18 mouse cellular contexts compared by ENCODE assay signal in genomic region chr2:102948481-102948857, GRCm38 (mm10). TPM values are rescaled to one million over a fixed set of nuclear protein-coding genes. Genes with fewer than 3 reads are reported as not detected.
A peak's percentile ranks its signal among the peaks of the same experiment; 100 is the strongest.
DNase-seq lines count a peak whose midpoint lies in the region; ATAC-seq lines count a peak whose summit lies in the region.
"Had no signal": no experiment of that assay in that cellular context is flagged by ENCODE, and none has a peak within 500 bp of the region (broad histone marks: within the 10 kb centered on the region; RNA-seq: fewer than 3 reads in every experiment).

No protein-coding gene starts in this region.

- H3K36me3 ChIP-seq in midbrain, embryonic 16.5 days (ENCODE audit: control insufficient read depth, insufficient read depth, low read length) = no peaks in the 10 kb centered on the region
- no peaks in the 10 kb centered on the region for H3K36me3 ChIP-seq in limb, embryonic 10.5 days
- H3K36me3 ChIP-seq: embryonic facial prominence, embryonic 10.5 days; forebrain, embryonic 12.5 days; heart, embryonic 15.5 days; neural tube, embryonic 13.5 days had no signal

- H3K9ac ChIP-seq in midbrain, embryonic 16.5 days (ENCODE audit: low read depth, low read length) = no peak overlapping the region
- H3K9ac ChIP-seq: forebrain, embryonic 12.5 days; heart, embryonic 15.5 days; neural tube, embryonic 13.5 days had no signal

- no peak overlapping the region for H3K4me2 ChIP-seq in midbrain, embryonic 16.5 days (ENCODE audit: low read length)
- H3K4me2 ChIP-seq: forebrain, embryonic 12.5 days; heart, embryonic 15.5 days; midbrain, embryonic 11.5 days; neural tube, embryonic 13.5 days had no signal

- H3K4me3 ChIP-seq in midbrain, embryonic 16.5 days (ENCODE audit: low read depth, low read length) = no peak overlapping the region
- no peak overlapping the region for H3K4me3 ChIP-seq in limb, embryonic 10.5 days
- H3K4me3 ChIP-seq: embryonic facial prominence, embryonic 10.5 days; forebrain, embryonic 12.5 days; heart, embryonic 15.5 days; neural tube, embryonic 13.5 days had no signal

- peaks cover 12% of the 10 kb centered on the region for H3K4me1 ChIP-seq in midbrain, embryonic 16.5 days (ENCODE audit: control insufficient read depth, insufficient read depth, low read length)
- peaks cover 24% of the 10 kb centered on the region for H3K4me1 ChIP-seq in limb, embryonic 10.5 days

- 89% methylated on average over 4 of the region's 4 CpGs for WGBS in midbrain, embryonic 16.5 days
- 84% methylated on average over 4 of the region's 4 CpGs for WGBS in limb, embryonic 10.5 days

- DNase-seq in lung, postnatal 36 days = peak; percentile 39
- DNase-seq in lung, postnatal 10 days = no peak
- DNase-seq in naive thymus-derived CD4-positive, alpha-beta T cell, adult 2 months (ENCODE audit: low read depth) = peak; percentile 57
- no peak for DNase-seq in limb, embryonic 10.5 days (ENCODE audit: low spot score)
- no peak for DNase-seq in cerebellum, postnatal 10 days
- DNase-seq: adrenal gland, postnatal 25 days; cerebellum, adult 11 months; gastrocnemius, postnatal 14 days; kidney, postnatal 10 days; right cerebral cortex, adult 18-20 months had no signal

- peak; percentile 86 for ATAC-seq in CD4-positive, CD25-positive, alpha-beta regulatory T cell, adult 4 months
- peak; percentile 74 for ATAC-seq in common myeloid progenitor, adult 5-6 weeks (replicated peaks; ENCODE audit: low read depth, poor library complexity, severe bottlenecking)
- ATAC-seq in midbrain, embryonic 16.5 days = no peak

- no peak overlapping the region for H3K27ac ChIP-seq in midbrain, embryonic 16.5 days (ENCODE audit: low read length)
- no peak overlapping the region for H3K27ac ChIP-seq in limb, embryonic 10.5 days
- H3K27ac ChIP-seq: embryonic facial prominence, embryonic 10.5 days; forebrain, embryonic 12.5 days; heart, embryonic 15.5 days; neural tube, embryonic 13.5 days had no signal

- no peaks in the 10 kb centered on the region for H3K9me3 ChIP-seq in midbrain, embryonic 16.5 days (replicated peaks; ENCODE audit: control insufficient read depth, low read length, poor library complexity, severe bottlenecking)
- no peaks in the 10 kb centered on the region for H3K9me3 ChIP-seq in limb, embryonic 10.5 days (replicated peaks)
- H3K9me3 ChIP-seq: embryonic facial prominence, embryonic 10.5 days; forebrain, embryonic 12.5 days; heart, embryonic 15.5 days; neural tube, embryonic 13.5 days had no signal

- no peaks in the 10 kb centered on the region for H3K27me3 ChIP-seq in midbrain, embryonic 16.5 days (ENCODE audit: control insufficient read depth, insufficient read depth, low read depth, low read length)
- H3K27me3 ChIP-seq in limb, embryonic 10.5 days (ENCODE audit: low read depth, poor library complexity, severe bottlenecking) = no peaks in the 10 kb centered on the region
- H3K27me3 ChIP-seq: forebrain, embryonic 12.5 days; heart, embryonic 15.5 days; neural tube, embryonic 13.5 days had no signal

RNA-seq across cellular contexts. Expression of gene Cd44, which starts 47.0 kb away (rescaled TPM):
- 10 to 100 TPM; 77.5 to 92.7 TPM for polyA plus RNA-seq in CD4-positive, CD25-positive, alpha-beta regulatory T cell, adult 4 months (2017; shearing (Covaris generic))
- total RNA-seq in common myeloid progenitor, adult 5-6 weeks (2017) = 147 and 152 TPM in 2 replicates
- 2.5 TPM in 2 replicates for polyA plus RNA-seq in midbrain, embryonic 16.5 days (2015; fragmentation: Nextera tagmentation; extraction: Ambion mirVana)
- polyA plus RNA-seq in limb, embryonic 10.5 days (2016; fragmentation: Nextera tagmentation; extraction: Ambion mirVana) = 3.2 and 3.4 TPM in 2 replicates

Comparison
In these comparisons a context has a peak if more than half of its experiments do, and no peak if none do; other contexts are left out.
1. DNase-seq: peak in lung, postnatal 36 days (single experiment) and naive thymus-derived CD4-positive, alpha-beta T cell, adult 2 months (single experiment); none in lung, postnatal 10 days (single experiment), limb, embryonic 10.5 days (single experiment) and cerebellum, postnatal 10 days (0 of 2).
2. RNA of gene Cd44, which starts 47.0 kb away (polyA plus RNA-seq): 77.5 to 92.7 TPM in CD4-positive, CD25-positive, alpha-beta regulatory T cell, adult 4 months; 3.2 to 3.4 TPM in limb, embryonic 10.5 days and 2.5 TPM in midbrain, embryonic 16.5 days; every median in the first group is over 10 times any median in the second.